Mouse (Mus musculus) stomach, postnatal 0 days (tissue): ENCODE measurements around the gene Mecp2. TPM values are rescaled to one million over a fixed set of nuclear protein-coding genes. Genes with fewer than 3 reads are reported as not detected.
A peak's percentile ranks its signal among the peaks of the same experiment; 100 is the strongest.

Source experiments
- ATAC-seq: fragments of 200-750 bp; cut with Nextera tagmentation; 2 replicates; pipeline ENCODE4 v1.8.0; 2017; ENCODE audit not compliant: low FRiP score, low TSS enrichment
- DNase-seq: peaks from one replicate; pipeline ENCODE4 v3.0.0-alpha.2; 2016; ENCODE audit warnings: low spot score
- H3K27ac ChIP-seq: fragments of 300-500 bp; sonication (generic); replicated peaks from 2 replicates; pipeline ENCODE4 v1.5.1; 2014; ENCODE audit warnings: mild to moderate bottlenecking, control low read depth
- H3K27me3 ChIP-seq: fragments of 300-500 bp; sonication (generic); 2 replicates; pipeline ENCODE4 v1.6.1; 2014; ENCODE audit warnings: low read length; ENCODE audit not compliant: control insufficient read depth, insufficient read depth
- H3K36me3 ChIP-seq: fragments of 300-500 bp; sonication (generic); 2 replicates; pipeline ENCODE4 v1.6.1; 2014; ENCODE audit warnings: low read length, mixed read lengths; ENCODE audit not compliant: control insufficient read depth, insufficient read depth
- H3K4me1 ChIP-seq: fragments of 300-500 bp; sonication (generic); replicated peaks from 2 replicates; pipeline ENCODE4 v1.6.1; 2014; ENCODE audit warnings: antibody characterized with exemption; ENCODE audit not compliant: control insufficient read depth, insufficient read depth
- H3K4me2 ChIP-seq: fragments of 300-500 bp; sonication (generic); replicated peaks from 2 replicates; pipeline ENCODE4 v1.6.1; 2014; ENCODE audit warnings: low read depth, mild to moderate bottlenecking, control low read depth, moderate library complexity
- H3K4me3 ChIP-seq: fragments of 300-500 bp; sonication (generic); 2 replicates; pipeline ENCODE4 v1.5.1; 2014; ENCODE audit warnings: low read depth, low read length, control low read depth
- H3K9ac ChIP-seq: fragments of 300-500 bp; sonication (generic); 2 replicates; pipeline ENCODE4 v1.6.1; 2014; ENCODE audit warnings: mild to moderate bottlenecking, low read length, control low read depth, mixed read lengths
- H3K9me3 ChIP-seq: fragments of 300-500 bp; sonication (generic); 2 replicates; pipeline ENCODE4 v1.6.1; 2016; ENCODE audit warnings: low read length; ENCODE audit not compliant: control insufficient read depth
- CTCF ChIP-seq: IDR thresholded peaks from 2 replicates; pipeline ENCODE4 v1.5.1; 2016; ENCODE audit warnings: antibody characterized with exemption, low read depth, mild to moderate bottlenecking, moderate library complexity
- EP300 ChIP-seq: optimal IDR thresholded peaks from 2 replicates; pipeline ENCODE3; 2016; ENCODE audit warnings: antibody characterized with exemption
- WGBS: fragments of 180-500 bp; shearing (Covaris S2); extraction: QIAGEN DNeasy Blood & Tissue Kit; methylation state at CpG from one replicate; pipeline ENCODE4 v1.1.7; 2014; 5-methylcytosine and 5-hydroxymethylcytosine counted together
- polyA plus RNA-seq: library from polyadenylated mRNA; unstranded; fragments of >200 nt; fragmentation: Nextera tagmentation; extraction: Ambion mirVana; gene quantifications from 2 replicates; pipeline ENCODE4 v1.2.1, GENCODE M21; 2015

The Mecp2 gene
- polyA plus RNA-seq, 1 experiment from 2014 or later, result 6.8 TPM

DNA sequence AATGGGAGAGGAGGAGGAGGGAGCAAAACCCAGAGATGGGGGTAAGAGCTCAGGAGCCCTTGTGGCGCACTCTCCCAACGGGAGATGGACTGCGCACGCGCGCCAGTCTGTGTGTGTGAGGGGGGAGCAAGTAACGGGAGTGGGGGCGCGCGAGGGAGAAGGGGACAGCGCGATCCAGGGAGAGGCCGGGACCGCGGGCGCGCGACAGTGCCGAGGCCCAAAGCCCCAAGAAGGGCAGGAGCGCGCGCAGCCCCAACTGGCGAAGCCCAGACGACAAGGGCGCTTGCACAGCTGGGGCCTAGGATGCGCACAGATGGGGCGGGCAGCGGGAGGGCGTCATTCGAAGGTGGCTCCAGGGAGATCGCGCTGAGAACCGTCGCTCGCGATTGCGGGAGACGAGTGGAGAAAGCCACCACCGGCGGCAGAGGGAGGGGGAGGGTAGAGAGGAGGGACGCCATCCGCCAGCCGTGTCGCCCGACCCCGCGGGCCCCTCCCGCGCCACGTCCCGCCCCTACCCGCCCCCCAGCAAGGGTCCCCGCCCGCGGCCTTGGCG, 50.1 kb downstream of the Mecp2 start:
- Histone ChIP-seq H3K4me2 (peak overlapping the region; percentile 56), H3K27ac (peak overlapping the region; percentile 93), H3K36me3 (no peaks in the 10 kb centered on the region), H3K4me3 (peak overlapping the region; percentile 61), H3K9ac (peak overlapping the region; percentile 80), H3K4me1 (no peaks in the 10 kb centered on the region), H3K27me3 (no peaks in the 10 kb centered on the region), H3K9me3 (no peaks in the 10 kb centered on the region)
- peak; percentile 75 for DNase-seq
- TF ChIP-seq CTCF (no peak), EP300 (no peak)
- 16% methylated on average over 22 of the region's 56 CpGs for WGBS
- ATAC-seq, result peak; percentile 63

DNA sequence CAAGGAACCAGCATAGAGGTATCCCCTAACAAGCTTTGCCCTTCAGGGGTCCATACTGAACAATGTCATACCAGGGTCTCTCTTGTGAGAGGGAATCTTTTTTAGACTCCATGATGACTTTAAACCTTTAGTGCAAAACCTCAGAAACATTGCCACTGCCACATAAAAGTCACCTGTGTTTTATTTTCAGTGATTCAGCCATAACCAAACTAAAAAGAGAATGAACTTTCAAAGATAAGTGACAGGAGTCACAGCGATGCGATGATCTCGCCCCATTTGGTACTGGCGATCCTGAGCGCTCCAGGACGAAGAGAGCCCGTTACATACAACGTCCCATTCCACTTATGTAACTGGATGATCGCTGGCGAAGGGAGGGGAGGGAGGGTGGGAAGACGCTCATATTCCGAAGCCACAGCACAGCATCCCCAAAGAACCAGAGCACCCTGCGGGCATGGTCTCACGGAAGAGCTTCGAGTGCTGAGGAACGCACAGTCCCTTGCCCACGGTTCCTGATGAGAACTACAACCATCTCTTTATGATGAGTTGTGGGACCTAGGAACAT, 50.8 kb downstream of the Mecp2 start:
- WGBS, result 19% methylated on average over 17 of the region's 17 CpGs
- H3K9me3 ChIP-seq, result no peaks in the 10 kb centered on the region
- no peaks in the 10 kb centered on the region for H3K4me1 ChIP-seq
- H3K27ac ChIP-seq, result peak overlapping the region; percentile 93
- ATAC-seq (no peak), DNase-seq (no peak)
- peak overlapping the region; percentile 56 for H3K4me2 ChIP-seq
- TF ChIP-seq CTCF (no peak), EP300 (no peak)
- H3K36me3 ChIP-seq, result no peaks in the 10 kb centered on the region
- peak overlapping the region; percentile 61 for H3K4me3 ChIP-seq
- H3K9ac ChIP-seq, result peak overlapping the region; percentile 80
- H3K27me3 ChIP-seq, result no peaks in the 10 kb centered on the region

DNA sequence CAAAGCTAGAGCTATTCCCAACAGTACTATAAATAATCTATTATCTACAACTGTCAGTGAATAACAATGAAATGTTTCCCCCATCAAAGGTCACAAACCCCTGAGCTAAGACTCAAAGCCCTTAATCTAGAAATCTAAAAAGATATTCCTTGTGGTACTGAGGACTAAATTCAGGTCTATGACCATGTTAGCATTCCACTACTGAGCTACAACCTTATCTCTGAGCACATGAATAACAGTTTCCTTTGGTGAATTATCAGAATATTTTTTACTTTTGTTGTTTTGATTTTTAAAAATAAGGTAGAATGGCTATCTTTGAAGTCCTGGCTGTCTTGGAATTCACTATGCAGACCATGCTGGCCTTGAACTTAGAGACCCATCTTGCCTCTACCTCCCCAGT, 64.4 kb downstream of the Mecp2 start:
- H3K4me1 ChIP-seq, result no peaks in the 10 kb centered on the region
- TF ChIP-seq EP300 (no peak), CTCF (no peak)
- no peaks in the 10 kb centered on the region for H3K27me3 ChIP-seq
- H3K36me3 ChIP-seq, result no peaks in the 10 kb centered on the region
- H3K4me3 ChIP-seq, result no peak overlapping the region
- ATAC-seq, result no peak
- no peak overlapping the region for H3K27ac ChIP-seq
- no peak overlapping the region for H3K9ac ChIP-seq
- no peak overlapping the region for H3K4me2 ChIP-seq
- no peaks in the 10 kb centered on the region for H3K9me3 ChIP-seq
- DNase-seq, result no peak

DNA sequence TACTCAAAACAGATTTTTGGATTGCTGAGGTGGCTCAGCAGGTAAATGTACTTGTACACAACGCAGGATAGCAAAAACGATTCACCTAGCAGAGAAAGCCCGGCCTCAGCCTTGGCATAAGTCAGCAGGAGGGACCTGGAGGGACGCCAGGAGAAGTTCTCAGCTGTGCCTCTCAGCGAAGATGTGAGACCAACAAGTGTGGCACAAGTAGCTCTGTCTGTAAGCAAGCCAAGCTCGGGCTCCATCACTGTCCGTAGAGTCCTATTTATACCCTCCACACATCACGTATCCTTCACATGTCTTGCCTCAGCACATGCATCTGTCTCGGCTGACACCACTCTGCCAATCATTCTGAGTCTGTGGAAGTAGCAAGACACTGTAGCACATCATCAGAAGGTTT, 67.3 kb downstream of the Mecp2 start:
- Histone ChIP-seq H3K9me3 (no peaks in the 10 kb centered on the region), H3K4me2 (no peak overlapping the region), H3K27me3 (no peaks in the 10 kb centered on the region), H3K4me3 (no peak overlapping the region), H3K9ac (no peak overlapping the region), H3K4me1 (no peaks in the 10 kb centered on the region), H3K36me3 (no peaks in the 10 kb centered on the region), H3K27ac (no peak overlapping the region)
- no peak for TF ChIP-seq EP300
- TF ChIP-seq CTCF, result no peak
- 77% methylated on average over 9 of the region's 9 CpGs for WGBS
- ATAC-seq, result no peak
- no peak for DNase-seq

DNA sequence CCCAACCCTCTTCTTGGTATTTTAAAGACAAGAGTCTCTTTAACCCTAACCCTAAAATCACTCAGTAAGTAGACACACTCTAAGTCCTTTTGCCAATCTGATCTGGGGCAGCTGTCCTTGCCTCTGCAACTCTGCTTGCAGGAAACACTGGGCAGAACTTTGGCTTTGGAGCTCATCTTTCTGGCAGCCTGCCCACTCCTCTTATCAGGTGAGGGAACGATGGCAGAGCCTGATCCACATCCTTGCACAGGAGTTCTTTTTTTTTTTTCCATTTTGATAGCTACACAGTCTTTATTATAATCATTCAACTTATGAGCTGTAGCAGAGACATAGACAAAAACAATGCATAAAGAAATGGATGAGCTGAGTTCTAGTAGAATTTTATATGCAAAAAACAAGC, 90.1 kb downstream of the Mecp2 start:
- H3K4me3 ChIP-seq, result no peak overlapping the region
- no peak overlapping the region for H3K4me2 ChIP-seq
- H3K9ac ChIP-seq, result no peak overlapping the region
- 27% methylated on average over 1 of the region's 1 CpGs for WGBS
- H3K27me3 ChIP-seq, result no peaks in the 10 kb centered on the region
- H3K27ac ChIP-seq, result no peak overlapping the region
- no peak for ATAC-seq
- TF ChIP-seq CTCF, result no peak
- TF ChIP-seq EP300, result no peak
- no peaks in the 10 kb centered on the region for H3K4me1 ChIP-seq
- DNase-seq, result no peak
- H3K9me3 ChIP-seq, result no peaks in the 10 kb centered on the region
- no peaks in the 10 kb centered on the region for H3K36me3 ChIP-seq

DNA sequence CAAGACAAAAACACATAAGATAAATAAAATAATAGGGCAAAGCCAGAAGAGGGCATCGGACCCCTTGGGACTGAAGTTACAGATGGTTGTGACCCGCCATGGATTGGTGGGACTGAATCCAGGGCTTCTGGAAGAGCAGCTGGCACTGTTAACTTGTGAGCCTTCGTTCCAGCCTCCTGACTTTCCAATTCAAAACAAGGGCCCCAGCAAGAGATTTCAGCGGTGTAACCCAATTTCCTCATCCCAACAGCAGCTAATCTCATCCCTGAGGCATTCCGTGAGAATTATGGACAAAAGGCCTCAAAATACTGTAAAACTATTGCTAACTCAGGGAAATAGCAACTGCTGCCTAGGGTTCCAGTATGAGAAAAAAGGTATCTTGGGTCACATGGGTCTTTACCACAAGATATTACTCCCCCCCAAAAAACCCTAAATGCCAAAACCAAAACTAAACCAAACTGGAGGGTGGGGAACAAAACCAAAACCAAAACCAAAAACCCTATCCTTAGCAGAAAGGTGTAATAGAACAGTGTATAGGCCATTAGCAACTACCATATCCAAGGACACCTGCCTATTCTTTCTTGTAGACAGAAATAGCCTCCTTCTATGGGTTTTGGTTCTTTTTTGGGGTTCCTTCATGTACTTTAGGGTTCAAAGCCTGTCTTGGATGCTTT, 97.3 kb downstream of the Mecp2 start:
- no peak overlapping the region for H3K4me2 ChIP-seq
- TF ChIP-seq CTCF (no peak), EP300 (no peak)
- H3K4me3 ChIP-seq, result no peak overlapping the region
- no peaks in the 10 kb centered on the region for H3K27me3 ChIP-seq
- DNase-seq, result no peak
- H3K36me3 ChIP-seq, result no peaks in the 10 kb centered on the region
- H3K4me1 ChIP-seq, result no peaks in the 10 kb centered on the region
- 71% methylated on average over 5 of the region's 5 CpGs for WGBS
- no peak for ATAC-seq
- H3K9me3 ChIP-seq, result no peaks in the 10 kb centered on the region
- no peak overlapping the region for H3K9ac ChIP-seq
- no peak overlapping the region for H3K27ac ChIP-seq
